Mouse (Mus musculus): Measurements from ENCODE around the gene Kat2a. TPM values are rescaled to one million over a fixed set of nuclear protein-coding genes. Genes with fewer than 3 reads are reported as not detected.

The Kat2a gene
- polyA plus RNA-seq, 1 experiment: 56.4 TPM

DNA sequence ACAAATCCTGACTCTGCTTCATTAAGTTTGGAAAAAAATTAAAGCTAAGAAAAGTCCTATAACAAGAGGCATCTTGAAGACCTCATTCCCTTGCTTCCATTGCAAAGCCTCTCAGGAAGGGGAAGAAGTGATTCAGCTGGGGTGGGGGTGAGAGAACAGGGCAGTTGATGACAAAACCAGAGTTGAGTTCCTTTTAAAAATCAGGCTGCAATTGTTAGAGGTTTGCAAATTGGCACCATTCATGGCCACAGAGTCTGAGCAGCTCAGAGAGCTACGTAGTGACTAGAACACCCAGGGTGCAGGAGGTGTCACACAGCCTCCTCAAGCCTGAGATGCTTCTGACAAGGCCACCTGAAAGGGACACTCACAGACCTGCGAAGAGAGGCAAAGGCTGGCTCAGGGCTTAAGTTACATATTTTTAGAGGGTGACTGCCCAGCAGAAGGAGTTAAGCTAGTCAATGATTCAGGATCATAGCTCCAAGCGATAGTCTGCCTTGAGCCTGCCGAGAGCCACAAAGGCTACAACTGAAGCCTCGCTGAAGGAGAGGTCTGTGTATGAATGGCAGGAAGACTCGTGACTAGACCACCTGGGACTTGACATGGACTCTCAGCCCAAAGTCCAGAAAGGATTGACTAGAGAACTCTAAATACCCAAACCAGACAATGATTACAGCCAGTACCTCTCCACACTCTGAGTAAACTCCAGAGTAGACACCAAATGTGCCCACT lies 18.4 kb upstream of the Kat2a start:
- DNase-seq: no peak
- H3K4me3 ChIP-seq (replicated peaks; ENCODE audit: insufficient read depth, low read depth, low read length): no peak overlapping the region
- no peaks in the 10 kb centered on the region for H3K27me3 ChIP-seq (ENCODE audit: control insufficient read depth, insufficient read depth, low read length)
- no peak overlapping the region for H3K27ac ChIP-seq (ENCODE audit: insufficient read depth, low read length)
- WGBS: 68% methylated on average over 6 of the region's 6 CpGs
- H3K4me1 ChIP-seq (ENCODE audit: control insufficient read depth, insufficient read depth, low read length): no peaks in the 10 kb centered on the region
- TF ChIP-seq POLR2A (IDR thresholded peaks at IDR 0.05; ENCODE audit: borderline replicate concordance, insufficient read depth, low read length) (no peak), CTCF (IDR thresholded peaks at IDR 0.05; ENCODE audit: borderline replicate concordance, insufficient read depth, low read depth, low read length) (no peak)

DNA sequence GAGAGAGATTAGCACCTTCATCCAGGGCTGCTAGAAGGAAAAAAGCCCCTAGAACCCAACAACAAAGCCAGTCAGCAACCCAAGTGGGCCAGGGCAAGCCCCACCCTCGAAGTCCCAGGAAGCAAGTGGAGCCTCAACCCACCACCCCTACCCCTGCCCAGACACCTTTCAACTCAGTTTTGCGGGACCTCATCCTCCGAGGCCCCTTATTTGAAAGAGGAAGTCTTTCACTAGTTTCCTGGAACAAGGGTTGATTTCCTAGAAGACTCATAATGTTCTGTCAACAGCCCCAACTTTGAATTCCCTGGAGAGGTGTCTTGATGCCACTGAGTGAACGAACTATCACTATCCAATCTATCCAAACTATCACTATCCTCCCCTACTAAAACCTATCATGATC lies 17.7 kb upstream of the Kat2a start:
- 90% methylated on average over 4 of the region's 4 CpGs for WGBS
- H3K27me3 ChIP-seq (ENCODE audit: control insufficient read depth, insufficient read depth, low read length): no peaks in the 10 kb centered on the region
- TF ChIP-seq CTCF (IDR thresholded peaks at IDR 0.05; ENCODE audit: borderline replicate concordance, insufficient read depth, low read depth, low read length) (no peak), POLR2A (IDR thresholded peaks at IDR 0.05; ENCODE audit: borderline replicate concordance, insufficient read depth, low read length) (no peak)

DNA sequence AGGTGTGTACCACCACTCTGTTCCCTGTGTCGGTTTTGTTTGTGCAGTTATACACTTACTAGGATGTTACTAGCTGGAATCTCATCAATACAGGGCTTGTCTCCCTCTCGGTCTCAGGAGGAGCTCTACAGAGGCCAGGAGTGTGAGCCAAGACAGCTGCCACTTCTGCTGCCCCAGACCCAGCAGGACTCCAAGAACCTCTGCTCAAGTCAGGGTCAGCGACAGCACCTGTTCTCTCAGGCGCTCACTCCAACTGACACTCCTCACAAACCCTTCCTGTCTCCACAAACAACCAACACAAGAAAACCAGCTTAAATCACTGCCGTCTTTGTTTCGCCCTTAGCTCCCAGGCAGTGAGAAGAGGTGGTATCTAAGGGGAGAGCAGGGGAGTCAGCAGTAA lies 16.3 kb upstream of the Kat2a start:
- peaks cover 5% of the 10 kb centered on the region; the same call in 1 of the 2 replicates for H3K4me1 ChIP-seq (ENCODE audit: control insufficient read depth, insufficient read depth, low read length)
- H3K4me3 ChIP-seq (replicated peaks; ENCODE audit: insufficient read depth, low read depth, low read length): no peak overlapping the region
- H3K27ac ChIP-seq (ENCODE audit: insufficient read depth, low read length): no peak overlapping the region
- TF ChIP-seq POLR2A (IDR thresholded peaks at IDR 0.05; ENCODE audit: borderline replicate concordance, insufficient read depth, low read length): no peak
- TF ChIP-seq CTCF (IDR thresholded peaks at IDR 0.05; ENCODE audit: borderline replicate concordance, insufficient read depth, low read depth, low read length): no peak
- no peak for DNase-seq
- 22% methylated on average over 6 of the region's 6 CpGs for WGBS
- H3K27me3 ChIP-seq (ENCODE audit: control insufficient read depth, insufficient read depth, low read length): no peaks in the 10 kb centered on the region

More for the DNA sequence above, 17.7 kb upstream of the Kat2a start:
- DNase-seq: no peak
- Histone ChIP-seq H3K4me1 (ENCODE audit: control insufficient read depth, insufficient read depth, low read length) (peaks cover 4% of the 10 kb centered on the region; the same call in 1 of the 2 replicates), H3K27ac (ENCODE audit: insufficient read depth, low read length) (no peak overlapping the region), H3K4me3 (replicated peaks; ENCODE audit: insufficient read depth, low read depth, low read length) (no peak overlapping the region)

DNA sequence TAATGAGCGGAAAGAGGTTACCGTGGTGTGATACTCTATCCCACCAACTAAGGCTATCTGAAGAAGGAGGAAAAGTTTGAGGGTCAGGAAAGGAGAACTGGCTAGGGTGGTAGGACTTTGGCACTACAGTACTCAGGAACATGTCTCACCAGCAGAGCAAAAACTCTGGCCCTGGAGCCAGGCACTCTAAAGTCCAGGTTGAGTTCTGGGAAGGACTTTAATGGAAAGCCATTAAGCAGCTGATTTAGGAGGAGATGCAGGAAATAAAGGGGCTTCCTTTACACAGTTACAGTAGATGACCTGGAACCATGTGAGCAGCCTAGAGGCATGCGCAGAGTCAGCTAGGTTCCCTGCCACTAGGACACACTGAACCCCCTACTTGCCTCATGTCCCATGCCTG lies 14.9 kb upstream of the Kat2a start:
- Histone ChIP-seq H3K27me3 (ENCODE audit: control insufficient read depth, insufficient read depth, low read length) (no peaks in the 10 kb centered on the region), H3K4me1 (ENCODE audit: control insufficient read depth, insufficient read depth, low read length) (peaks cover 10% of the 10 kb centered on the region), H3K4me3 (replicated peaks; ENCODE audit: insufficient read depth, low read depth, low read length) (no peak overlapping the region), H3K27ac (ENCODE audit: insufficient read depth, low read length) (no peak overlapping the region)
- 97% methylated on average over 3 of the region's 3 CpGs for WGBS
- TF ChIP-seq CTCF (IDR thresholded peaks at IDR 0.05; ENCODE audit: borderline replicate concordance, insufficient read depth, low read depth, low read length) (no peak), POLR2A (IDR thresholded peaks at IDR 0.05; ENCODE audit: borderline replicate concordance, insufficient read depth, low read length) (no peak)
- no peak for DNase-seq

DNA sequence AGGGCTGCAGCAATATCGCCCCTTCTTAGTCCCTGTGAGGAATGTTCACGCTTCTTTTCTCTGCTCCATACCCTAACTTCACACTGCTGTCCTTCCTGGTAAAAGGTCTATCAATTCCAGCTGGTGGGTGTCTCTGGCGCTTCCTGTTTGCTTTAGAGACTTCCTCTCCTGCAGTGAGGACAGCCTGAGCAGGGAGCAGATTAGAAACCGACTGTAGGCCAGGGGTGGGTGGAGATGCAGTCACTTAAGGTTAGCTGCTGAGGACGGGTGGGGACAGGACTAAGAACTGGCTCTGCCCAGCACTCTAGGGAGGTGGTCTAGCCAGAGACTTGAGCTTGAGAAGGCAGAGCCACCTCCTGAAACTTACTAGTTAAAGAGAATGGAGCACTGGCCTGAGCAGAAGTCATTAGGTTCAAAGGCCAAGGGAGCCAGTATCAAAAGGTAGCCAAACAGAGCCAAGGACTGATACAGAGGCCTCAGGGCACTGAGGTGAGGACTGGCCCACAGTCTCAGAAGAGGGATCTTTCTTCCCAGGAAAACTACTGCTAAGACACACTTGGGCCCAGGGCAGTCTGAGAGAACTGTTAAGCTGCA lies 12.8 kb upstream of the Kat2a start:
- Histone ChIP-seq H3K4me3 (replicated peaks; ENCODE audit: insufficient read depth, low read depth, low read length) (no peak overlapping the region), H3K4me1 (ENCODE audit: control insufficient read depth, insufficient read depth, low read length) (peaks cover 19% of the 10 kb centered on the region), H3K27ac (ENCODE audit: insufficient read depth, low read length) (peak overlapping the region; percentile 30; the same call in 1 of the 2 replicates), H3K27me3 (ENCODE audit: control insufficient read depth, insufficient read depth, low read length) (no peaks in the 10 kb centered on the region)
- WGBS: 49% methylated on average over 5 of the region's 5 CpGs
- DNase-seq: no peak
- TF ChIP-seq POLR2A (IDR thresholded peaks at IDR 0.05; ENCODE audit: borderline replicate concordance, insufficient read depth, low read length) (no peak), CTCF (IDR thresholded peaks at IDR 0.05; ENCODE audit: borderline replicate concordance, insufficient read depth, low read depth, low read length) (no peak)

DNA sequence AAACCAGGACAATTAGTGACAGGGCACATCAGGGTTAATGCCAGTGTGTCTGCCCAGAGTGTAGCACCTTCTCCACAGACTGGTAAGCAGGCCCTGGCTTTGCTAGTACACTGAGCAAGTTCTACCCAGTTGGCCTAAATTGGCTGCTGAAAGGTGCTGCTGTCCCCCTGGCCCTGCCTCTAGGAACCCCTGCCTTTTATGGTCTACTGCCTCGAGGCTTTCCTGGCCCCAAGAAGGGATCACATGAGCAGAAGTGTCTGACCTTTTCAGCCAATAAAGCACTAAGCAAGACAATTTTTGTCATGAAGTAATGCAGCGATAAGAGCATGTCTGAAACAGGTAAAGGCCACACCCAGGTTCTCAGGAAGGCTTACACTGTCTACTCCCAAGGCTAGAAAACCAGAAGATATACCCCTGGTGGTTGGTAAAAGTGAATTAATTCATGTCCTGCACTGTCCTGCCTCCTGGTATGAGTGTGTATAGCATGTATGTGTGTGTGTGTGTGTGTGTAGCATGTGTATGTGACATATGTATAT lies 10.3 kb upstream of the Kat2a start:
- Histone ChIP-seq H3K27me3 (ENCODE audit: control insufficient read depth, insufficient read depth, low read length) (no peaks in the 10 kb centered on the region), H3K4me3 (replicated peaks; ENCODE audit: insufficient read depth, low read depth, low read length) (no peak overlapping the region), H3K4me1 (ENCODE audit: control insufficient read depth, insufficient read depth, low read length) (peaks cover 19% of the 10 kb centered on the region), H3K27ac (ENCODE audit: insufficient read depth, low read length) (no peak overlapping the region)
- TF ChIP-seq CTCF (IDR thresholded peaks at IDR 0.05; ENCODE audit: borderline replicate concordance, insufficient read depth, low read depth, low read length): no peak
- no peak for TF ChIP-seq POLR2A (IDR thresholded peaks at IDR 0.05; ENCODE audit: borderline replicate concordance, insufficient read depth, low read length)
- no peak for DNase-seq
- WGBS: 50% methylated on average over 2 of the region's 2 CpGs

DNA sequence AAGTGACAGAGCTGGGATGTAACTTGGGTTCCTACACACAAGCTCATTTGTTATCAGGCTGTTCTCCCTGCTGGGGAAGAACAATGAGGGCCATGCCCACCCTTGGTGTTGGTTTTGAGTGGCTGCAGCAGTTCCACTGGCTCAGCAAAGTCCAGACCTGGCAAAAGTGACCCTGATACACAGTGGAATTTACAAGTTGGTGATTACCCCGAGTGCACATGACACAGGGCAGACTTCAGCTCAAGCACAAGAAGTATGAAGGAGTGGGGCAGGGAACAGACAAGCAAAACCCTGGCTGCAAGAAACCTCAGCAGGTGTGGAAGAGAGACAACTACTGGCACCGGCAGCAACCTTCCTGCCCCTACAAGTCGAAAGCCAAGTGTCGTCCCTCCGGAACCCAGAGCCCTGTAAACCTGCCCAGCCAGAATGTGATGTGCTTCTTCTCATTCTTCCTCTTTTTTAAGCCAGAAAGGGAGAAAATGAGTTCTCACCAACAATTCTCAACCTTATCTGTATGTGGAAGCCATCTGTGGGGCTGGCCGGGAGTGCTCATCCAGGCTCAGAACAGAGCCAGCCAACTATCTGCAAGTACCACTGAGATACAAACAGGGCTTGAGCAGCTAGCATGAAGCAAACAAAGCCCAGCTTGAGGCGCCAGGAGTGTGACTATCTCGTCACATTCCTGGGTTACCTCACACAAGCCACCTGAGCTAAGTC lies 9.7 kb upstream of the Kat2a start:
- WGBS: 36% methylated on average over 8 of the region's 8 CpGs
- no peak for DNase-seq
- Histone ChIP-seq H3K4me3 (replicated peaks; ENCODE audit: insufficient read depth, low read depth, low read length) (no peak overlapping the region), H3K4me1 (ENCODE audit: control insufficient read depth, insufficient read depth, low read length) (peaks cover 19% of the 10 kb centered on the region), H3K27ac (ENCODE audit: insufficient read depth, low read length) (peak overlapping the region; percentile 5; the same call in 1 of the 2 replicates), H3K27me3 (ENCODE audit: control insufficient read depth, insufficient read depth, low read length) (no peaks in the 10 kb centered on the region)
- no peak for TF ChIP-seq CTCF (IDR thresholded peaks at IDR 0.05; ENCODE audit: borderline replicate concordance, insufficient read depth, low read depth, low read length)
- TF ChIP-seq POLR2A (IDR thresholded peaks at IDR 0.05; ENCODE audit: borderline replicate concordance, insufficient read depth, low read length): no peak

Measured in cerebellum, adult 2 months (tissue).